Mouse (Mus musculus): ENCODE measurements around the gene Alg14.

The Alg14 gene

GRCm38 (mm10) chr3:121291560-121292258 is at the start of gene Alg14:
Gene Alg14 (plus strand): TSS chr3:121291773.
- DNase-seq (ENCODE audit: low read depth): peak; percentile 98

- no peak for DNase-seq (ENCODE audit: low read depth)
These were observed 49.2 kb upstream of the Alg14 start for GRCm38 (mm10) chr3:121242111-121242936.

- DNase-seq (ENCODE audit: low read depth): no peak
These were observed 48.6 kb upstream of the Alg14 start for GRCm38 (mm10) chr3:121242941-121243340.

- DNase-seq (ENCODE audit: low read depth): no peak
These were observed 41.5 kb upstream of the Alg14 start for GRCm38 (mm10) chr3:121250048-121250447.

- no peak for DNase-seq (ENCODE audit: low read depth)
These were observed 40.8 kb upstream of the Alg14 start for GRCm38 (mm10) chr3:121250576-121251433.

- no peak for DNase-seq (ENCODE audit: low read depth)
These were observed 36.1 kb upstream of the Alg14 start for GRCm38 (mm10) chr3:121255501-121255900.

GRCm38 (mm10) chr3:121256131-121256530 is 35.4 kb upstream of the Alg14 start:
- no peak for DNase-seq (ENCODE audit: low read depth)

- no peak for DNase-seq (ENCODE audit: low read depth)
These were observed 34.2 kb upstream of the Alg14 start for GRCm38 (mm10) chr3:121257418-121257817.

- no peak for DNase-seq (ENCODE audit: low read depth)
These were observed 32.8 kb upstream of the Alg14 start for GRCm38 (mm10) chr3:121258521-121259478.

- DNase-seq (ENCODE audit: low read depth): no peak
These were observed 31.5 kb upstream of the Alg14 start for GRCm38 (mm10) chr3:121260041-121260440.

- DNase-seq (ENCODE audit: low read depth): no peak
These were observed 30.7 kb upstream of the Alg14 start for GRCm38 (mm10) chr3:121260831-121261230.

GRCm38 (mm10) chr3:121261251-121261650 is 30.3 kb upstream of the Alg14 start:
- DNase-seq (ENCODE audit: low read depth): no peak

- DNase-seq (ENCODE audit: low read depth): no peak
These were observed 29.5 kb upstream of the Alg14 start for GRCm38 (mm10) chr3:121261939-121262520.

GRCm38 (mm10) chr3:121262521-121263204 is 28.9 kb upstream of the Alg14 start:
- DNase-seq (ENCODE audit: low read depth): no peak

- peak; percentile 69 for DNase-seq (ENCODE audit: low read depth)
These were observed 28.4 kb upstream of the Alg14 start for GRCm38 (mm10) chr3:121263205-121263548.

GRCm38 (mm10) chr3:121264242-121264641 is 27.3 kb upstream of the Alg14 start:
- DNase-seq (ENCODE audit: low read depth): peak; percentile 73

- no peak for DNase-seq (ENCODE audit: low read depth)
These were observed 24.3 kb upstream of the Alg14 start for GRCm38 (mm10) chr3:121267283-121267682.

GRCm38 (mm10) chr3:121272577-121272976 is 19.0 kb upstream of the Alg14 start:
- no peak for DNase-seq (ENCODE audit: low read depth)

- no peak for DNase-seq (ENCODE audit: low read depth)
These were observed 17.6 kb upstream of the Alg14 start for GRCm38 (mm10) chr3:121274010-121274409.

- no peak for DNase-seq (ENCODE audit: low read depth)
These were observed 14.6 kb upstream of the Alg14 start for GRCm38 (mm10) chr3:121277009-121277408.
